Mouse (Mus musculus): ENCODE measurements around the gene Morc2a.

Gene Morc2a

GRCm38 (mm10) chr11:3684232-3684631 lies 35.2 kb downstream of the Morc2a start:
- no peak for DNase-seq (ENCODE audit: low read depth, low spot score)

- DNase-seq (ENCODE audit: low read depth, low spot score), result no peak
Measured at GRCm38 (mm10) chr11:3684723-3685430, 35.9 kb downstream of the Morc2a start.

GRCm38 (mm10) chr11:3685431-3685830 lies 36.4 kb downstream of the Morc2a start:
- DNase-seq (ENCODE audit: low read depth, low spot score), result no peak

GRCm38 (mm10) chr11:3686318-3686717 lies 37.3 kb downstream of the Morc2a start:
- no peak for DNase-seq (ENCODE audit: low read depth, low spot score)

GRCm38 (mm10) chr11:3686885-3687284 lies 37.9 kb downstream of the Morc2a start:
- no peak for DNase-seq (ENCODE audit: low read depth, low spot score)

GRCm38 (mm10) chr11:3691746-3692145 lies 42.8 kb downstream of the Morc2a start:
- DNase-seq (ENCODE audit: low read depth, low spot score), result no peak

- no peak for DNase-seq (ENCODE audit: low read depth, low spot score)
Measured at GRCm38 (mm10) chr11:3696086-3696616, 47.2 kb downstream of the Morc2a start.

GRCm38 (mm10) chr11:3697441-3697840 lies 48.5 kb downstream of the Morc2a start:
- peak; percentile 41 for DNase-seq (ENCODE audit: low read depth, low spot score)

GRCm38 (mm10) chr11:3703089-3703992 lies 54.4 kb downstream of the Morc2a start:
- no peak for DNase-seq (ENCODE audit: low read depth, low spot score)

GRCm38 (mm10) chr11:3704404-3704803 lies 55.4 kb downstream of the Morc2a start:
- no peak for DNase-seq (ENCODE audit: low read depth, low spot score)

- DNase-seq (ENCODE audit: low read depth, low spot score), result peak; percentile 17
Measured at GRCm38 (mm10) chr11:3707057-3707456, 58.1 kb downstream of the Morc2a start.

GRCm38 (mm10) chr11:3710203-3710602 lies 61.2 kb downstream of the Morc2a start:
- no peak for DNase-seq (ENCODE audit: low read depth, low spot score)

- DNase-seq (ENCODE audit: low read depth, low spot score), result peak; percentile 73
Measured at GRCm38 (mm10) chr11:3714486-3714885, 65.5 kb downstream of the Morc2a start.

- DNase-seq (ENCODE audit: low read depth, low spot score), result no peak
Measured at GRCm38 (mm10) chr11:3716662-3717061, 67.7 kb downstream of the Morc2a start.

GRCm38 (mm10) chr11:3722036-3722435 lies 73.0 kb downstream of the Morc2a start:
- no peak for DNase-seq (ENCODE audit: low read depth, low spot score)

GRCm38 (mm10) chr11:3722861-3723260 lies 73.9 kb downstream of the Morc2a start:
- DNase-seq (ENCODE audit: low read depth, low spot score), result no peak

- no peak for DNase-seq (ENCODE audit: low read depth, low spot score)
Measured at GRCm38 (mm10) chr11:3723910-3724309, 74.9 kb downstream of the Morc2a start.

- DNase-seq (ENCODE audit: low read depth, low spot score), result no peak
Measured at GRCm38 (mm10) chr11:3724726-3725125, 75.7 kb downstream of the Morc2a start.

GRCm38 (mm10) chr11:3725331-3726054 lies 76.5 kb downstream of the Morc2a start:
- DNase-seq (ENCODE audit: low read depth, low spot score), result no peak

- no peak for DNase-seq (ENCODE audit: low read depth, low spot score)
Measured at GRCm38 (mm10) chr11:3727438-3728105, 78.6 kb downstream of the Morc2a start.

GRCm38 (mm10) chr11:3731469-3731868 lies 82.5 kb downstream of the Morc2a start:
- DNase-seq (ENCODE audit: low read depth, low spot score), result no peak
